Mouse (Mus musculus): ENCODE data around the gene Tifa. TPM values are rescaled to one million over a fixed set of nuclear protein-coding genes. Genes with fewer than 3 reads are reported as not detected.

The Tifa gene
- total RNA-seq (2014; fragmentation: Nextera tagmentation) (49.4 and 52.3 TPM in 2 replicates), total RNA-seq (2017) (51.3 and 53.6 TPM in 2 replicates)

DNA sequence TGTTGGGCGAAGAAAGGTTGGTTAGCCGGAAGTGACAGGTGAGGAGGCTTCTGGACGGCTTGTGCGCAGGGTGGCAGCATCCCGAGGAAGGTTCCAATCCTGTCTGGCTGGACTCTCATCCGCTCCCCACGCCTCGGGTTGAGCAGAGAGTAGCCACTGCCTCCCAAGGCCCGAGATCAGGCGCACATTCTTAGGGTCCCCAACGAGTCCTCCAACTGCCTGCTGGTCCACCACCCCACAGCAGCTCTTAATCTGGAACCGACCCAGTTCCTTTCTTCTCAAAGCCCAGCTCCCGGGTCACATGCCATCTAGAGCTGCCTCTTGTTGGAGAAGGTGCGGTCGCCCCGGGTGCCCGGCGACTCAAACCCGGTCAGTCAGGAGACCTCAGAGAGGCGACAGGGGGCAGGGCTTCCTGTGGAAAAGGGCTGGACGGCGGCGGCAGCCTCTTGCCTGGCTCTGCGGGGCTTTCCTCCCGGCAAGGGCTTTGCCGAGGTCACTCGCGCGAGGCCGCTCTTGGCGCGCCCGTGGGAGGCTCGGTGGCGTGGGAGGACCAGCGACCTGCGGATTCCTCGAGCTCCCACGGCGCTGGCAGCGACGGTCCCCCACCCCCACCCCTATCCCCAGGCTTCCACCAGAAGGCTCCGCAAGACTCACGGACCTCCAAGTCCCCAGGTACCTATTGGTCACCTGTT is at the start of gene Tifa:
Gene Tifa, plus strand, starts transcription at position 306 of the 692 bp plus-strand sequence.
- peak; percentile 45 for ATAC-seq (replicated peaks; ENCODE audit: poor library complexity, severe bottlenecking)

DNA sequence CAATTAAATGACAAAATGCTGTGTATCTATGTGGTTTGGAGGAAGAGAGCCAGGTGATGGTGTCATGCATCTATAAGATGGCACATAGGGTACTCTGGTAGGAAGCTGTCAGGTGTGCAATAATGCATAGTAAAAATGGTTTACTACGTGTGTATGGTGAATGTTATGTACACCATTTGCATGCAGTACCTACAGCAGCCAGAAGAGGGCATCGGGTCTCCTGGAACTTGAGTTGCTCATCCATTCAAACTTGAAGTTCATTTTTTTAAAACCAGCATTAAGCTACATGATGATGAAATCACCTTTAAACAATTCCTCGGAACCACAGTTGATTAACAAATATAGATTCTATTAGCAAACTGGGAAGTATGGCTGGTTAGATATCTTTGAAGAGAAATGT is 48.1 kb upstream of the Tifa start:
- ATAC-seq (replicated peaks; ENCODE audit: poor library complexity, severe bottlenecking): peak; percentile 59

DNA sequence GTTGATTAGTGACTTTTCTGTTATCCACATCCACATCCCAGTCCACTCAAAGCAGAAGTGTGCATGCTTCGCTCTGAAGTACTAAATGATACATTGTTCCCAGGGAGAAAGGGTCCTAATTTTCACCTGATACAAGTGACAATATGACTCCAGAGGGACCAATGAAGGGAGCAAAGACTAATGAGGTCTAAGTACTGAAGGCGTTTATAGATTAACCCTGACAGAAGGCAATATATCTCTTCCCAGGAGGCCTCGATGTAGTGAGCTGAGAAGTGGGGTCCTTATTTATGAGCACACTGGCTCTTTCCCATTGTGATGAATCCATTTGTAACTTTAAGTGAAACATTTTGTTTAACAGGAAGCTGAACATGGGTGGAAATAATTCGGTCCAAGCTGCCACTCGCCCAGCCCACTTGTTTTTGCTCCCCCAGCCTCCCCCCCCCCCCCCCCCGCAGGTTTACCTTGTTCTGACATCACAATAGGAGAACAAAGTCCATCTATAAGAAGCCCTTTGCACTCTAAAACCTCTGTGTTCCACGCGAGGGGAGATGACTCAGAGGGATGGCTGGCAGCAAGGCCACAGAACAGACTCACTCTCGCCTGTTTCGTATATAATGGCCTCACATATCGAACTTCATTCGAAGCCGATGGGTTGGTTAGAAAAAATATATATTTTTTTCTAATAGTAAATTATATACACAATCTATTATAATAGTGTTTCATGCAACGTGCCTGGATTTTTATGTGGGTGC is 45.8 kb upstream of the Tifa start:
- ATAC-seq (replicated peaks; ENCODE audit: poor library complexity, severe bottlenecking): no peak

DNA sequence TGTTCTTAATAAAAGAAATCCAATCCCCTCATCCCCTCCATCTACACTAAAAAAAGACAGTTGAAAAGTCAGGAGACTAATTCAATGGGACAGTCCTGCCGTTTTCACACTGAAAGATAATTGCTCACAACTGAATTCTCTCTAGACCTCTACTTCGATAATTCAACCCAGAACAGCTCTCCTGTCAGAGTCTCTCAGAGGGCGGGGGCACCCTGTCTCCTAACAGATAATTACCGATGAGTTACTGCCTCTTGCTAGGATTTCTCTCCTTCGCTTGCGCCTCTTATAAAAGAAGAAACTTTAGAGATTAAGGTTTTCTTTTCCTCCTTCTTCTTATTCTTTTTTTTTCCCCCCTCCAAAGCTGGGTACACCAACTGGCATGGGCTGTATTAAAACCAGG is 44.1 kb upstream of the Tifa start:
- no peak for ATAC-seq (replicated peaks; ENCODE audit: poor library complexity, severe bottlenecking)

DNA sequence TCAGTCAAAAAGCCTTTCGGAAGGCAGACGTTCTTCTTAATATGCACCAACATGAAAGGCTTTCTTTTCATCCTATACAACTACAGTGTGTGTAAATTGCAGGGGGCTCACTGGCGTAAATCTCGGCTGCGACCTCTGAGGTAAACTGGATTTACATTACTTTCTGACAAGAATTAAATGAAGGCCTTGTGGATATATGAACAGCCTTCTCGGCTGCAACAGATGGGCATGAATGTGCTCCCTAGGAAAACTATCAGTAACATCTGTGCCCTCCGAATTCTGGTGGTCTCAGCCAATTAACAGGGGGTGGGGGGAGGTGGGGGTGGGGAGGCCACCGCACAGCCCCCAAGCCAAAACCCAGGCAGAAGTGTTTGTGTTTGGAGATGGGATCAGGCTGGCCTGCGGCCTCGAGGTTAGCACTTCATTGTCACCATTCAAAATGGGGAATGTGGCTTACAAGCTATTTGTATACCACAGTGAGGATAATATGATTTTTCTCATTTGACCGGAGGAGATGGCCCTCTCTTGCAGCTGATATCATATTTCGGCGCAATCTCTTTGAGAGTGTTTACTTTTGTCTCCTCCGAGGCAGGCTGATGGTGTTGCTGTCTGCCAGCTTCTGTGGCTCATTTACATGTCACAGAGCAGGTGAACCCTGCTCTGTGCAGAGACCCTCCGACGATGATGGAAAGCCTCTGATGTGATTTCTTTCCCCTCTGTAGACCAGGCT is 43.5 kb upstream of the Tifa start:
- ATAC-seq (replicated peaks; ENCODE audit: poor library complexity, severe bottlenecking): no peak

DNA sequence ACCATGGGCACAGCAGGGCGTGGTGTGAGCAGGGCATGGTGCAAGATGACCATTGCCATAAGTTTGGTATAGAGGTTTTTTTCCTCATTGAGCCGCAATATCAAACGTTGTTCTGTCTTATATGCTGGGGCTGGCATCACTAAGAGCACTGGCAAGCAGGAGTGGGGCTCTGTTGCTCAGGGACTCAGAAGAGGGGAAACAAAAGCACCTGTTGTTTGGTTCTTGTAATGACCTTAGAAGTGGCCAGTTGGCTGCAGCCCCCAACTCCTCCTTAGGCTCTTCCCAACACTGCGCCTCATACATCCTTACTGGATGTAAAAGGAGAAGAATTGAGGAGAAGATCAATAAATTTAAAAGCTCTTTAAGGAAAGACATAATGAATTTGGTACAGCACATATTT is 41.0 kb upstream of the Tifa start:
- 0 out of 2 replicates have a peak, but pooled peaks have one; percentile 10 for ATAC-seq (replicated peaks; ENCODE audit: poor library complexity, severe bottlenecking)

DNA sequence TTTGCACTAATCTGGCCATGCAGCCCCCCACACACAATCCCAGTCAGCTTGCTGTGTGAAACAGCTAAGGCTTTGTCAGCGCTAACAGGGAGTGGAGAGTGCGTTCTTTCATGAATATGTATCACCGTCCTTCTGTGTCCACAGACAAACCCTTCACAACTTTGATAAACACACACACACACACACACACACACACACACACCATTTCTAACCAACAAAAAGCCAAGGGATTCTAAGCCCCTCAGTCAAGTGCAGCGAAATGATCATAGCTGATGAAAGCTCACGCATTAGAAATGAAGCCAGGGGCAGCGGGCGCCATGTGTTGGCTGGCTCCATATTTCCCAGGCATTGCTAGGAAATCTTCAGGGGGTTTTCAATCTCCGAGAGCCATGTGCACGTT is 40.3 kb upstream of the Tifa start:
- ATAC-seq (replicated peaks; ENCODE audit: poor library complexity, severe bottlenecking): no peak

DNA sequence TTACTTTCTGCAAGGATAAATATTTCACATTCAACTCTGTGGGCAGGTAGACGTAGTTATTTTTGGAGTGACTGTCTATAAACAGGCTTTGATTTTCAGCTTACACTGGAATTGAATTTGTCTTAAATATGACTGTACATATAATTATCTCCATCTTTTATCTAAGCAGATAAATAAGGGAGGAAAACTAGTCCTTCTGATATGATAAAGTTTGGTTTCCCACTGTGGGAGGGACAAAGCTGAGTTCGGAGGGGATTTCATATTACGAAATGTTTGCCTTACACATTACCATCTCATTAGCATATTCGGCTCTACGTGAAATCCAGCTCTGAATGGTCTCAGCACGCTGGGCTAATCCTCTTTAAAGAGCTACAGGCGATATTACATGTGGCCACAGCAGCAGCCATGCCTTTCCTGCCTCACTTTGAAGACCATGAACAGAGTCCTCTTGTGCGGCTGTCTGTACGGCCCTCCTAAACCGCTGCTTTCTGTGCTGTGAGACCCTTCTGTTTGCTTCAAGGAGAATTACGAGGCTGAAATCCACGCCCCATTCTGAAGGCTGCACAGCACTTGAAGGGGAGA is 39.5 kb upstream of the Tifa start:
- ATAC-seq (replicated peaks; ENCODE audit: poor library complexity, severe bottlenecking): peak; percentile 81

DNA sequence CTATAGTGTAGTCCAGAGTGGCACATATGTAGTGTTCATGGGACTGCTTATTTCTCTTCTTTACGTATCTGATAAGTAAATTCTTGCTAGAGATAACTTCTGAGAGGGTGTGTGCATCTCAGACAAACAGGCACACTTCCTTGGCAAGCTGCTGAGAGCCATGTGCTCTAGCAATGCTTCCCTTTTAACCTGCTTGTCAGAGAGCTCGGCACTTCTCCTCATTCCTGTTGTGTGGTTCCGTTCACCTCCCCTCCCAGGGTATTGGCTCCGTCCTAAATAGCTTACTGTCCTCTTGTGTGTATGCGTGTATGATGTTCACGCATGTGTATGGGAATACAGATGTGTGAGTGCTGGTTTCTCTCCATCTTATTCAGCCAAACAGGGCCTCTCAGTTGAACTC is 33.1 kb upstream of the Tifa start:
- no peak for ATAC-seq (replicated peaks; ENCODE audit: poor library complexity, severe bottlenecking)

DNA sequence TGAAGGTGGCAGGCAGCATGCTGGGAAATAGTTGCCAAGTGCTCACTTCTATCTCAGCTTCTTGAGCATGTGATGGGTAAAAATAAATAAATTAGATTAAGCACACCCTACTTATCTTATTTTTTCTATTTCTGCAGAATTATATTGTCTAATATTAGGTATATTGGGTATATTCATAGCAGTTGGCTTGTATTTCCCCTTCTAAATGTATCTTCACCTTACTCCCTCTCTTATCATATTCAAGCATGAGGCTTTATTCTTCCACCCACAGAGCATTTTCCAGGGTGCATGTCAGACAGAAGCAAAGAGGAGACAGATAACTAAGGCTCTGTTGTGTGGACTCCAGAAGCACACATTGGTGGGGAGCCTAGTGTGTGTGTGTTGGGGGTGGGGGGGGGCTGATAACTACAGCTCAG is 31.7 kb upstream of the Tifa start:
- ATAC-seq (replicated peaks; ENCODE audit: poor library complexity, severe bottlenecking): no peak

DNA sequence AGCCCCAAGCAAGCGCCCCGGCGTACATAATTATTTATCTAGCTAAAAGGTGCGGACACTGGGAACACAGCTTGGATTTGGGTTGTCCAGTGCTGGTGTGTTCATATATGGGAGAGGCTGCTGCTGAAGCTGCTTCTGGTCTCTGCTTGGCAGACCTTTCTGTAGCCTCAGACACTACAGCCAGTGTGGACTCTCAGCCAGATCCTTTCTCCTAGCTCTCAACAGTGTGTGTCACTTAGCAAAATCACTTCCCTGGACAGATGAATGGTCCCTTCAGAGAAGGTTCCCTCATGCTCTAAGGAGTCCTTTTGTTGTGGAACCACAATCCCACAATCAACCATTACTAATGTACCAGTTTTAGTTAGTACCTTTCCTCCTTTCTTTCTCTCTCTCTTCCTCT is 30.8 kb upstream of the Tifa start:
- ATAC-seq (replicated peaks; ENCODE audit: poor library complexity, severe bottlenecking): no peak

DNA sequence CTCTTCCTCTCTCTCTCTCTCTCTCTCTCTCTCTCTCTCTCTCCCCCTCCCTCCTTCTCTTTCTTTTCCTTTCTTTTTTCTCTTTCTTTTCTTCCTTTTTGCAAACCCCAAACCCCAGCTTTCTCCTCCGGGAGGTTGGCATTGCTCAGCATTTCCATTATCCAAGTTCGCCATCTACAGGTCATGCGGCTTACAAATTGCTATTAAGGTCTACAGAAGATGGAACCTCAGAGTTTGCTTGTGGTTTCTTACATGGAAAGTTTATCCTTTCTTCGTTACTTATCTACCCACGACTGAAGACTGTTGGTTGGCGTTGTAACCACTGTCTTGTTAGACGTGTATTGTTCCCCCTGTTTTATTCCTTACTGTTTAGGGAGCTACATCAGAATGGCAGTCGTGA is 30.4 kb upstream of the Tifa start:
- ATAC-seq (replicated peaks; ENCODE audit: poor library complexity, severe bottlenecking): peak; percentile 23; the same call in 1 of the 2 replicates

DNA sequence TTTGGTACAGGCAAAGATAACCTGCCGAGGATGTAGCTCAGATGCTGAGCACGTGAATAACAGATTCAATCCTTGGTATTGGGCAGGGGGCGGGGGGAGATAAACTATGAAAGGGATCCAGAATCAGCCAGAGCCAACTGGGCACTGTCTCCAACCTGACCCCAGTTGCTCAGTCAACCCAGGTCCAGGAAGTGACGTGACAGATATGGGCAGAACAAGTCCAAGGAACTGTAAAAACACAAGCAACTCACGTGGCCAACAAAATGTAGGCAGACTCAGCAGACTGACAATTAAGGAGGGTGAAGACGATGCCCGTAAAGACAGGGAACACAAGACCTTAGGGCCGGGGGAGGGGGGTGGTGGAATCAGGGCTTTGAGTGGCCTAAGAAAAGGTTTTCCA is 27.2 kb upstream of the Tifa start:
- peak; percentile 40 for ATAC-seq (replicated peaks; ENCODE audit: poor library complexity, severe bottlenecking)

DNA sequence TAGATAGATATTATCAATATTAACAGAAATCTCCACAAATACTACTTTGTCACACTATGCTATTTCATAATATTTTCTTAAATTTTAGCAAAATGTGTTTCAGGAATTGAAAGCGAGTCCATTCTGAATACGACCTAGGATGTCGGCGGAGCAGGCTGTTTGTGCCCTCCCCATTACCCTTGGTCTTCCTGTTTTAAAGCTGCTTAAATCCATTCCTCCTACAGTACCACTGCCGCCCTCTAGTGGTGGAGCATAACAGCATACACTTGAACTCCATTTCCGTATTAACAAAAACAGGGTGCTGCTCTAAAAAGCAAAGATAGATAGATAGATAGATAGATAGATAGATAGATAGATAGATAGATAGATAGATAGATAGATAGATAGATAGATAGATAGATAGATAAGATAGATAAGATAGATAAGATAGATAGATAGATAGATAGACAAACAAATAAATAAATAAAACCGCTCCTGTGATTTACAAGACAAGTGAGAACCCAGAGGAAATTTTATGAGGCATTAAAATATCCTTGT is 26.5 kb upstream of the Tifa start:
- peak; percentile 90 for ATAC-seq (replicated peaks; ENCODE audit: poor library complexity, severe bottlenecking)

DNA sequence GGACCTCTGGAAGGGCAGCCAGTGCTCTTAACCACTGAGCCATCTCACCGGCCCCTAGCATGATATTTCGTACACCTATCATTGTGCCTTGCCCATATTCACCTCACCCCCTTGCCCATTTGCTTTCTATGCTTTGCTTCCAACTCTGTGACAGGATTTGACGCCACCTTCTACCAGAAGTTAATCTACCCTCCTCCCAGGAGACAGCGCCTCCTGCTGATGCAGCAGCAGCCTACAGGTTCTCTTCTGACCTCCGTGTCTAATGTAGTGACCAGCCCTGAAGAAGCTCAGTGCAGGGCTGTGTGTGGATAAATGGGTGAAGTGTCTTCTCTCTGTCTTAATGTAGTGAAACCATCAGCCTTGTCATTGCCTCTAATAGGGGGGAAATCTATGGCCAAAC is 25.1 kb upstream of the Tifa start:
- no peak for ATAC-seq (replicated peaks; ENCODE audit: poor library complexity, severe bottlenecking)

DNA sequence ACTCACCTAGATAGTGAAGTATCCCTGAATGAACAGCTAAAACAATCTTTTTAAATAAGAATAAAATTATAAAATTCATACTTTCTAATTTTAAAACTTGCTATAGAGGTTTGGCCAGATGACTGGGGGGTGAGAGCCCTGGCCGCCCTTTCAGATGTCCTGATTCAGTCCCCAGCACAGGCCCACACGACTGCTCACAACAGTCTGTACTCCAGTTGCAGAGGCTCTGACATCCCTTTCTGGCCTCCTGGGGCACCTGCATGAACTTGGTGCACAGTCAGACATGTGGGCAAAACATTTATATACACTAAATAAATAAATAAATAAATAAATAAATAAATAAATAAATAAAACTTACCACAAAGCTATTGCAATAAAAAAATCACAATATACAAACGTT is 23.6 kb upstream of the Tifa start:
- no peak for ATAC-seq (replicated peaks; ENCODE audit: poor library complexity, severe bottlenecking)

DNA sequence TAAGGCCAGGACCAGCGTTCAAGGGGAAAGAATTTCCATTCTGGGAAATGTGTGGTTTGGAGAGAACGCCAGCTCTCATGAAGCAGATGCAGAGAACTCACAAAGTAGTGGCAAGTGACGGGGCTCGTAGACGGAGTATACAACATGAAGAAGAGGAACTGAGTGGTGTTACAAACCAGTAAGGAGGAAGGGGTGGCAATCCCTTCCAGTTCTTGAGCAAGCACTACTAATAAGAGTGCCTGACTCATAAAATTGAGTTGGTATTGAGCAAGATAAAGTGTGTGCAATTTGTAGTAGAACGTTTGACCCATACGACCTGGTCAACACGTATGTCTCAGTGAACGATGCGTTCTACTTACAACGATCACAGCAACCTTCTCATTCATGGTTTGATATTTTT is 20.5 kb upstream of the Tifa start:
- peak; percentile 99 for ATAC-seq (replicated peaks; ENCODE audit: poor library complexity, severe bottlenecking)

DNA sequence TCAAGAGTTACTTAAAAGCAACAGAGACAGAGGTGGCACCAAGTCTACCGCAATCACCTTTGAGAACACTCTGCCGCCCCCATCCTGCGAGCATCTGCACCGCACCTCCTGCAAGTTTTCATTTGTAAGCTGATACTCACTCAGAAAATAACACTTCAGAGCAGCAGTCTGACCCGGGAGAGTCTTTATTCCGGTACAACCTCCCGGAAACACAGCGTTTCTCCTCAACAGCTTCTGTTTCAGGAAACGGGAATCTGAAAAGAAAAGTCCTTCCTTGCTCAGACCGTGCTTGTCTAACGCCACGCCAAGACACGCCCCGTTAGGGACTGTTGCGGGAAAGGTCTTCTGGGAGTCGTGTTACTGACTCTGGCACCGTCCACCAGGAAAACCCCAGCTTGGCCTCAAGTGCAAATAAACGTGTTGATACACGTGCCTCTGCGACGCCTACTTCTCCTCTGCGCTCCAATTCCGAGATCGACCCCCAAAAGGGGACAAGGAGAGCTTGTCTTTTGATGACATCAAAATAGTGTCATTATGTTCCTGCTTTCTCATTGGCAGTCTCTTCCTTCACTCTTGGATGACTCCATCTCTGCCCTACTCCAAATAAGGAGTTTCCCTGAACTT is 9.5 kb upstream of the Tifa start, which contains the start of gene Alpk1:
Gene Alpk1, minus strand, starts transcription at position 507 of the 624 bp plus-strand sequence.
- ATAC-seq (replicated peaks; ENCODE audit: poor library complexity, severe bottlenecking): peak; percentile 97

DNA sequence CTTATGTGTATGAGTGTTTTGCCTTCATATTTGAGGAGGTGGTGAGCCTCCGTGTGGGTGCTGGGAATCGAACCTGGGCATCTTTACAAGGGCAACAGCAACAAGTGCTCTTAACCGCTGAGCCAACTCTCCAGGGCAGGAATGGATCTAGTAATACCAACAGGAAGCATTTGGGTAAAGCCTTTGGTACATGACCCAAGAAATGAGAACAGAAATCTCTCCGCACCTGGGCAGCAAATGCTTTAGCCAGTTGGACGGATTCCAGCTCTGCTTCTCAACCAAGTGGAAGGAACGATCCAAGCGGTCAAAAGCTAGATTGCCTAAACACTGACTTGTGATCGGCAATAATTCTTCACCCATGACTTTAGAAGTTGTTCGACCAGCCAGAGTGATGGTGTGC is 8.7 kb upstream of the Tifa start:
- ATAC-seq (replicated peaks; ENCODE audit: poor library complexity, severe bottlenecking): no peak

DNA sequence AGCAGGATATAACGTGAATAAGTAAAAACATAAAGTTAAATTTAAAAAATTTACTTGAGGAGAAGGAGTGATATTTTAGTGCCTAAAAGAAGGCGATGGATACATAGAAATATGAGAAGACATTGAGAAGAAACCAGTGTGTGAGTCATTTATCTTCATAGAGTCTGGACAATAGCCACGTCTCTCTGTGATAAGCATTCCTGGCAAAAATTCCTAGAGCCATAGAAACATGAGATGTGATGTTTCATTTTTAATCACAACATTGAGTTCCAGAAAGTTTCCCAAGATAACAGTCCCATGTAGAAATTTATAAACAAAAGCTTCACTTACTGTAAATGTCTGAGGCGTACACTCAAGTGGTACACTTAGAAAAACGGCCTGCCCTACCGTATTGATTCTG is 6.7 kb upstream of the Tifa start:
- ATAC-seq (replicated peaks; ENCODE audit: poor library complexity, severe bottlenecking): no peak

All from granulocyte monocyte progenitor cell, adult 5-6 weeks (primary cell).